Mouse (Mus musculus) lung, postnatal 0 days (tissue): ENCODE results near the gene Tcf7l2. TPM values are rescaled to one million over a fixed set of nuclear protein-coding genes. Genes with fewer than 3 reads are reported as not detected.

Experiments
- ATAC-seq: fragments of 200-750 bp; cut with Nextera tagmentation; 2 replicates; pipeline ENCODE4 v1.8.0; 2017; ENCODE audit warnings: moderate library complexity
- DNase-seq: peaks from one replicate; pipeline ENCODE4 v3.0.0-alpha.2; 2016; ENCODE audit warnings: low spot score
- H3K27ac ChIP-seq: fragments of 300-500 bp; sonication (generic); 2 replicates; pipeline ENCODE4 v1.5.1; 2014; ENCODE audit warnings: antibody characterized with exemption, mild to moderate bottlenecking, low read length, mixed read lengths
- H3K27me3 ChIP-seq: fragments of 300-500 bp; sonication (generic); replicated peaks from 2 replicates; pipeline ENCODE4 v1.6.1; 2014; ENCODE audit warnings: low read length, mixed read lengths; ENCODE audit not compliant: insufficient read depth
- H3K36me3 ChIP-seq: fragments of 300-500 bp; sonication (generic); 2 replicates; pipeline ENCODE4 v1.6.1; 2014; ENCODE audit warnings: low read length, mixed read lengths; ENCODE audit not compliant: insufficient read depth
- H3K4me1 ChIP-seq: fragments of 300-500 bp; sonication (generic); 2 replicates; pipeline ENCODE4 v1.6.1; 2014; ENCODE audit warnings: antibody characterized with exemption, low read depth, low read length, mixed read lengths; ENCODE audit not compliant: insufficient read depth
- H3K4me2 ChIP-seq: fragments of 300-500 bp; sonication (generic); replicated peaks from 2 replicates; pipeline ENCODE4 v1.6.1; 2014; ENCODE audit warnings: low read depth, mild to moderate bottlenecking, low read length, moderate library complexity, mixed read lengths
- H3K4me3 ChIP-seq: fragments of 300-500 bp; sonication (generic); 2 replicates; pipeline ENCODE4 v1.5.1; 2014; ENCODE audit warnings: low read depth, low read length
- H3K9ac ChIP-seq: fragments of 300-500 bp; sonication (generic); replicated peaks from 2 replicates; pipeline ENCODE4 v1.6.1; 2014; ENCODE audit warnings: low read depth, mild to moderate bottlenecking
- H3K9me3 ChIP-seq: fragments of 300-500 bp; sonication (generic); 2 replicates; pipeline ENCODE4 v1.6.1; 2016; ENCODE audit warnings: low read length, mixed read lengths
- CTCF ChIP-seq: IDR thresholded peaks from 2 replicates; pipeline ENCODE4 v1.5.1; 2016; ENCODE audit warnings: antibody characterized with exemption, mild to moderate bottlenecking
- EP300 ChIP-seq: IDR thresholded peaks from 2 replicates; pipeline ENCODE4 v1.6.1; 2016; ENCODE audit warnings: antibody characterized with exemption, mild to moderate bottlenecking, control low read depth
- WGBS: fragments of 180-500 bp; shearing (Covaris S2); extraction: QIAGEN DNeasy Blood & Tissue Kit; methylation state at CpG from one replicate; pipeline ENCODE4 v1.1.7; 2014; 5-methylcytosine and 5-hydroxymethylcytosine counted together
- polyA plus RNA-seq: library from polyadenylated mRNA; unstranded; fragments of >200 nt; fragmentation: Nextera tagmentation; extraction: Ambion mirVana; gene quantifications from 2 replicates; pipeline ENCODE4 v1.2.1, GENCODE M21; 2015

Gene Tcf7l2
- polyA plus RNA-seq: 43.9 and 44.4 TPM in 2 replicates

DNA sequence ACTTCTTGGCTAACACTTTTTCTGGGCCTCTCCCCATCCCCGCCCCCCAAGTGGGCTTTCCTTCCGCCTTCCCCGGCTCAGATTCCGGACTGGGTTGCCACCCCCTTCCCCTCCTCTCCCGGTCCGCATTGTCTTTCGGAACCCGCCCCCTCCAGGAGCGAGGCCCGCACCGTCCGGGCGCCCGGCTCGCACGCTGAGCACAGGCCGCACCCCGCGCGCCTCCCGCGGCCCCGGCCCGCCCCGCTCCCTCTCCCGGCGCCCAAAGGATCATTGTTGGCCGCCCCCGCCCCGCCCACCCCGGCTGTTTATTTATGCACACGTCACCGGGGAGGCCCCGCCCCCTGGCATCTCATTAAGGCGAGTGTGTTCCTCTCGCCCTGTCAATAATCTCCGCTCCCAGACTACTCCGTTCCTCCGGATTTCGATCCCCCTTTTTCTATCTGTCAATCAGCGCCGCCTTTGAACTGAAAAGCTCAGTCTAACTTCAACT lies at the start of gene Tcf7l2:
Tcf7l2 (plus strand) TSS at position 382 of the 490 bp plus-strand sequence.
- ATAC-seq (peak; percentile 90), DNase-seq (peak; percentile 98)
- Histone ChIP-seq H3K4me3 (peak within 1 kb of the TSS; percentile 79), H3K36me3 (no peaks in the 10 kb centered on the region), H3K27ac (peak within 1 kb of the TSS; percentile 91), H3K4me1 (peaks cover 7% of the 10 kb centered on the region; the same call in 1 of the 2 replicates), H3K9ac (peak within 1 kb of the TSS; percentile 95), H3K27me3 (no peaks in the 10 kb centered on the region), H3K4me2 (peak within 1 kb of the TSS; percentile 92), H3K9me3 (no peaks in the 10 kb centered on the region)
- TF ChIP-seq EP300 (no peak), CTCF (no peak)
- WGBS: 3% methylated on average over 17 of the region's 42 CpGs

DNA sequence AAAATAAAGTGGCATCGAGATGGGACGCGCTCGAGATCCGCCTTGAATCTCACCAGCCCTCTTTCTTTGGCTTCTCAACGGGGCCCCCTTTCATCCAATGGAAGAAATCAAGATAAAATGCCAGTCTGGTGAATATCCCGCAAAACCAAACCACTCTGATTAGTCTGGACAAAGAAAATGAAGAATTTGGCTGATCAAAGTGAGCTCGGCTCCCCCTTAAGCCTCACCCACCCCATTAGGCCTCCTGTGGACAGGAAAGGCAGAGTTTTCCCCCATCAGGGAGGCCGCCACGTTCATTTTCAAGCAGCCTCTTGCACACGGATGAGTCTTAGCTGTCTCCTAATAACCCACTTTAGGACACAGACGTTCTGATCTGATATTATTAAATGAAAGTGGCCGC lies 47.0 kb upstream of the Tcf7l2 start:
- no peaks in the 10 kb centered on the region for H3K4me1 ChIP-seq
- no peak overlapping the region for H3K27ac ChIP-seq
- no peak overlapping the region for H3K4me3 ChIP-seq
- DNase-seq (no peak), ATAC-seq (no peak)
- TF ChIP-seq CTCF: no peak
- no peak for TF ChIP-seq EP300
- WGBS: 33% methylated on average over 13 of the region's 13 CpGs
- no peaks in the 10 kb centered on the region for H3K9me3 ChIP-seq
- no peaks in the 10 kb centered on the region for H3K36me3 ChIP-seq
- H3K9ac ChIP-seq: no peak overlapping the region
- H3K4me2 ChIP-seq: no peak overlapping the region
- H3K27me3 ChIP-seq: no peaks in the 10 kb centered on the region

DNA sequence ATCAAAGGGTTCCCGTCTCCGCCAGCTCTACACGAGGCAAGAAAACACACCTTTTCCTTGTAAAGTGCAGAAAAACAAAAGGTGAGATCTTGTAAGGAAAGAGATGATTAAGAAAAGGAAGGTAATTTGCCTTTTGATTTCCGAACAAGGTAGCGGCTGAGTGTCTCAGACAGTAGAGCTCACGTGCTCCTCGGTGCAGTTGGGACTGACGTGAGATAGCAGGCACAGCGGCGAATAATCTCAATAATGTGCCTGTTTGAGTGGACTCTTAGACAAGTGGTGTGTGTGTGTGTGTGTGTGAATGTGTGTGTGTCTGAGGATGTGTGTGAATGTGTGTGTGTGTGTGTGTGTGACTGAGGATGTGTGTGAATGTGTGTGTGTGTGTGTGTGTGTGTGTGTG lies 46.2 kb upstream of the Tcf7l2 start:
- peaks cover 2% of the 10 kb centered on the region; the same call in 1 of the 2 replicates for H3K4me1 ChIP-seq
- H3K9me3 ChIP-seq: no peaks in the 10 kb centered on the region
- H3K4me3 ChIP-seq: no peak overlapping the region
- no peak for DNase-seq
- 47% methylated on average over 10 of the region's 10 CpGs for WGBS
- H3K9ac ChIP-seq: no peak overlapping the region
- H3K4me2 ChIP-seq: no peak overlapping the region
- no peak for ATAC-seq
- H3K27me3 ChIP-seq: no peaks in the 10 kb centered on the region
- no peak overlapping the region for H3K27ac ChIP-seq
- no peak for TF ChIP-seq CTCF
- no peak for TF ChIP-seq EP300
- H3K36me3 ChIP-seq: no peaks in the 10 kb centered on the region

DNA sequence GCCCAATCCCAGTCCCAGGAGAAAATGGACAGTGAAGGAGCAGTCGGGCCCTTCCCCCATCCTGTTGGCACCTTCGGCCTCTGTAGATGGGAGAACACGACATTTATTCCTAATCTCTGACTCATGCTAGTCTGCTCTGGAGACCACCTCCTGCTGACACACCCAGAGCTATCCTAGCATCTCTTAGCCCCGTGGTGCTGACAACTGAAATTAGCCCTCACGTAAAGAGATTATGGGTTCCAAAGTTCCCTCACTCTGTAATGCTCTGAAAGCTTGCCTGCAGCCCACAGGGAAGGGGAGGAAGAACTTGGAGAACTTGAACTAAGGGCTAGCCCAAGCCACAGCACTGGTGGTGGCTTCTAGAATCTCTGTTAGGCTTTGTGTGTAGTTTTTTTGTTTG lies 42.7 kb upstream of the Tcf7l2 start:
- no peaks in the 10 kb centered on the region for H3K27me3 ChIP-seq
- no peak overlapping the region for H3K9ac ChIP-seq
- WGBS: 70% methylated on average over 5 of the region's 5 CpGs
- H3K27ac ChIP-seq: no peak overlapping the region
- H3K9me3 ChIP-seq: no peaks in the 10 kb centered on the region
- DNase-seq (no peak), ATAC-seq (no peak)
- H3K4me3 ChIP-seq: no peak overlapping the region
- H3K4me1 ChIP-seq: peaks cover 3% of the 10 kb centered on the region; the same call in 1 of the 2 replicates
- H3K36me3 ChIP-seq: no peaks in the 10 kb centered on the region
- TF ChIP-seq CTCF (no peak), EP300 (no peak)
- H3K4me2 ChIP-seq: no peak overlapping the region

DNA sequence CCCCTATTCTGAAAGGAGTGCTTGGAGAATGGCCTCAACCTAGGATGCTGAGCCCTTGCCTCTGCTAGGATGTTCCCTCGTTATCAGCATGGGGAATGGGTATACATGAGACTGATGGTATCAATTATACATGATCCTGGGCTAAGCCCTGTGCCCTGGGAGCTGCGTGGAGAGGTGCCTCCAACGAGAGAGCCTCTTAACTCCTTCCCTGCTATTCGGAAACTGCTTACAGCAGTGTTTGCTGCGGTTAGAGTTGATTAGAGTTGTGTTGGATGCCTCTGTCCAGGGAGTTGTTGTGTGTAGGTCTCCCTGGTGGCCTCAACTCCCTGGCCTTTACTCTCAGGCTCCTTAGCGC lies 41.4 kb upstream of the Tcf7l2 start:
- ATAC-seq: no peak
- Histone ChIP-seq H3K9me3 (no peaks in the 10 kb centered on the region), H3K4me3 (no peak overlapping the region), H3K9ac (no peak overlapping the region), H3K27ac (no peak overlapping the region), H3K36me3 (no peaks in the 10 kb centered on the region), H3K4me1 (peaks cover 3% of the 10 kb centered on the region; the same call in 1 of the 2 replicates), H3K27me3 (no peaks in the 10 kb centered on the region), H3K4me2 (no peak overlapping the region)
- TF ChIP-seq EP300 (no peak), CTCF (no peak)
- DNase-seq: no peak
- 16% methylated on average over 6 of the region's 6 CpGs for WGBS

DNA sequence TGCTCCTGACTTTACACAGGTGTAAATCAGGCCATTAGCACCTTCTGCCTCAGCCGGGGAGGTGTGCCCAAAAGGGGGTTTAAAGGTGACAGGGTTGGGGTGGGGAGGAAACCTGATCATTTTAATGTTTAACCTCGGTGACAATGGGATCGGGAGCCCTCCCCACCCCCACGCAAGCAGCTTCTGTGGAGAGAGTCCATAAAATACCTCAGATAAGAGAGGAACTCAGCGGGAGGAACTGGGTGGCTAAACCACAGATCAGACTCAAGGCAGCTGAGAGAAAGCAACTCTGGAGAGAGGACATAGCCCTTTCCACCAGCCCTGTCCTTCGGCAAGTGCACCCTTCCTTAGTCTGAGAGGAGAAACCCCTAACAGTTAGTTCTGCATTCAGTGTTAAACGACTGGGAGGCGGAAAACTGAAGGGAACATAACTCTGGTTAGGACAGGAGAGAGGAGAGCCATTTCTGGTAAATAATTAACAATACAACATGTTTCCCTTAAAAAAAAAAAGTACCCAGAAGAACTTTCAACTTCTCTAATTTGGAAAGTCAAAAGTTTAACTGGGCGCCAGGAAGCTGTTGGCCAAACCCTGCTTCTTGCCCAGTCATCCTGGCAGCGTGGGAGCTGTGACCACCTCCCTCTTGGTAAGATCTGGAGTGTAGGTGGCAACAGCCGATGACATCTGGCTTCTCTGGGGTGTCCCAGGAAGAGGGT lies 40.9 kb upstream of the Tcf7l2 start:
- H3K4me3 ChIP-seq: no peak overlapping the region
- ATAC-seq: no peak
- H3K9me3 ChIP-seq: no peaks in the 10 kb centered on the region
- 16% methylated on average over 11 of the region's 11 CpGs for WGBS
- TF ChIP-seq EP300: no peak
- peaks cover 3% of the 10 kb centered on the region; the same call in 1 of the 2 replicates for H3K4me1 ChIP-seq
- no peak overlapping the region for H3K27ac ChIP-seq
- H3K27me3 ChIP-seq: no peaks in the 10 kb centered on the region
- DNase-seq: peak; percentile 31
- no peaks in the 10 kb centered on the region for H3K36me3 ChIP-seq
- H3K9ac ChIP-seq: no peak overlapping the region
- 0 out of 2 replicates have a peak overlapping the region, but pooled peaks have one; percentile 6 for H3K4me2 ChIP-seq
